24 mouse cellular contexts compared by ENCODE assay signal in genomic region chr9:23351400-23351799, GRCm38 (mm10).
"Had no signal": no experiment of that assay in that cellular context is flagged by ENCODE, and none has a peak within 500 bp of the region (broad histone marks: within the 10 kb centered on the region; RNA-seq: fewer than 3 reads in every experiment).

No protein-coding gene starts in this region.

- H3K27ac ChIP-seq: gastrocnemius, adult 2 months; heart, adult 2 months; hindbrain, embryonic 10.5 days; hindbrain, embryonic 12.5 days; hindbrain, embryonic 14.5 days; intestine, embryonic 15.5 days; limb, embryonic 10.5 days; limb, embryonic 12.5 days; liver, embryonic 13.5 days; liver, embryonic 15.5 days had no signal

- H3K27me3 ChIP-seq: heart, embryonic 12.5 days; hindbrain, embryonic 12.5 days; intestine, embryonic 15.5 days; limb, embryonic 12.5 days; liver, embryonic 13.5 days; liver, embryonic 15.5 days had no signal

- H3K4me1 ChIP-seq: hindbrain, embryonic 10.5 days; hindbrain, embryonic 12.5 days; intestine, embryonic 15.5 days; liver, embryonic 13.5 days; liver, embryonic 15.5 days had no signal

- ATAC-seq: hindbrain, embryonic 16.5 days; inflammation-experienced regulatory T-cells, adult 6 months; intestine, embryonic 15.5 days; intestine, postnatal 0 days had no signal

- H3K9me3 ChIP-seq: heart, embryonic 12.5 days; hindbrain, embryonic 10.5 days; hindbrain, embryonic 12.5 days; intestine, embryonic 15.5 days; limb, embryonic 10.5 days; limb, embryonic 12.5 days; liver, embryonic 13.5 days; liver, embryonic 15.5 days had no signal

- DNase-seq: gastrocnemius, adult 2 months; gastrocnemius, postnatal 10 days; gastrocnemius, postnatal 25 days; heart, adult 2 months; heart, postnatal 10 days; heart, postnatal 4 days; kidney, adult 18-20 months; kidney, adult 8-10 months; kidney, postnatal 10 days; kidney, postnatal 25 days; kidney, postnatal 4 days; liver; liver, embryonic 13.5 days had no signal

- H3K36me3 ChIP-seq: heart, embryonic 12.5 days; hindbrain, embryonic 10.5 days; hindbrain, embryonic 12.5 days; intestine, embryonic 15.5 days; limb, embryonic 10.5 days; limb, embryonic 12.5 days; liver, embryonic 13.5 days; liver, embryonic 15.5 days had no signal

- H3K4me3 ChIP-seq: gastrocnemius, adult 2 months; heart, adult 2 months; heart, embryonic 12.5 days; hindbrain, embryonic 10.5 days; hindbrain, embryonic 12.5 days; intestine, embryonic 15.5 days; limb, embryonic 10.5 days; limb, embryonic 12.5 days; liver, embryonic 13.5 days; liver, embryonic 15.5 days had no signal
